Mouse (Mus musculus) hindbrain, embryonic 14.5 days (tissue): Measurements from ENCODE around the gene Emb. TPM values are rescaled to one million over a fixed set of nuclear protein-coding genes. Genes with fewer than 3 reads are reported as not detected.

Source experiments
- ATAC-seq: fragments of 200-750 bp; cut with Nextera tagmentation; 2 replicates; pipeline ENCODE4 v1.8.0; 2017; ENCODE audit warnings: moderate number of reproducible peaks, mild to moderate bottlenecking, moderate TSS enrichment, moderate library complexity; ENCODE audit not compliant: low FRiP score
- DNase-seq: peaks from one replicate; pipeline ENCODE4 v3.0.0-alpha.2; 2015; ENCODE audit warnings: low spot score
- H3K27ac ChIP-seq: fragments of 300-500 bp; sonication (generic); 2 replicates; pipeline ENCODE4 v1.5.1; 2014; ENCODE audit warnings: mild to moderate bottlenecking, moderate library complexity
- H3K27me3 ChIP-seq: fragments of 300-500 bp; sonication (generic); 2 replicates; pipeline ENCODE4 v1.6.1; 2014; ENCODE audit warnings: mild to moderate bottlenecking, low read length, mixed read lengths; ENCODE audit not compliant: control insufficient read depth, insufficient read depth
- H3K36me3 ChIP-seq: fragments of 300-500 bp; sonication (generic); replicated peaks from 2 replicates; pipeline ENCODE4 v1.6.1; 2014; ENCODE audit not compliant: control insufficient read depth, insufficient read depth
- H3K4me1 ChIP-seq: fragments of 300-500 bp; sonication (generic); replicated peaks from 2 replicates; pipeline ENCODE4 v1.6.1; 2014; ENCODE audit warnings: antibody characterized with exemption, low read length, mixed read lengths; ENCODE audit not compliant: control insufficient read depth, insufficient read depth
- H3K4me2 ChIP-seq: fragments of 300-500 bp; sonication (generic); replicated peaks from 2 replicates; pipeline ENCODE4 v1.6.1; 2014; ENCODE audit warnings: mild to moderate bottlenecking, moderate library complexity
- H3K4me3 ChIP-seq: fragments of 300-500 bp; sonication (generic); replicated peaks from 2 replicates; pipeline ENCODE4 v1.5.1; 2014; ENCODE audit warnings: mild to moderate bottlenecking, low read length
- H3K9ac ChIP-seq: fragments of 300-500 bp; sonication (generic); 2 replicates; pipeline ENCODE4 v1.6.1; 2014
- H3K9me3 ChIP-seq: fragments of 300-500 bp; sonication (generic); 2 replicates; pipeline ENCODE4 v1.6.1; 2016; ENCODE audit warnings: low read length; ENCODE audit not compliant: control insufficient read depth
- WGBS: fragments of 180-500 bp; shearing (Covaris S2); extraction: QIAGEN DNeasy Blood & Tissue Kit; methylation state at CpG from one replicate; pipeline ENCODE4 v1.1.7; 2014; 5-methylcytosine and 5-hydroxymethylcytosine counted together
- polyA plus RNA-seq: library from polyadenylated mRNA; unstranded; fragments of >200 nt; fragmentation: Nextera tagmentation; extraction: Ambion mirVana; gene quantifications from 2 replicates; pipeline ENCODE4 v1.2.1, GENCODE M21; 2014

The Emb gene
- polyA plus RNA-seq, 1 experiment from 2014 or later, result 14.9 TPM

- no peak overlapping the region for H3K27ac ChIP-seq
- H3K4me2 ChIP-seq, result no peak overlapping the region
- ATAC-seq, result no peak
- no peaks in the 10 kb centered on the region for H3K36me3 ChIP-seq
- H3K4me1 ChIP-seq, result peaks cover 10% of the 10 kb centered on the region; the same call in 1 of the 2 replicates
- no peak for DNase-seq
- H3K27me3 ChIP-seq, result no peaks in the 10 kb centered on the region
- no peak overlapping the region for H3K9ac ChIP-seq
- H3K4me3 ChIP-seq, result no peak overlapping the region
- H3K9me3 ChIP-seq, result no peaks in the 10 kb centered on the region
- WGBS, result 59% methylated on average over 7 of the region's 7 CpGs
Observed at GRCm38 (mm10) chr13:117234486-117234885, 26.1 kb downstream of the Emb start.

DNA sequence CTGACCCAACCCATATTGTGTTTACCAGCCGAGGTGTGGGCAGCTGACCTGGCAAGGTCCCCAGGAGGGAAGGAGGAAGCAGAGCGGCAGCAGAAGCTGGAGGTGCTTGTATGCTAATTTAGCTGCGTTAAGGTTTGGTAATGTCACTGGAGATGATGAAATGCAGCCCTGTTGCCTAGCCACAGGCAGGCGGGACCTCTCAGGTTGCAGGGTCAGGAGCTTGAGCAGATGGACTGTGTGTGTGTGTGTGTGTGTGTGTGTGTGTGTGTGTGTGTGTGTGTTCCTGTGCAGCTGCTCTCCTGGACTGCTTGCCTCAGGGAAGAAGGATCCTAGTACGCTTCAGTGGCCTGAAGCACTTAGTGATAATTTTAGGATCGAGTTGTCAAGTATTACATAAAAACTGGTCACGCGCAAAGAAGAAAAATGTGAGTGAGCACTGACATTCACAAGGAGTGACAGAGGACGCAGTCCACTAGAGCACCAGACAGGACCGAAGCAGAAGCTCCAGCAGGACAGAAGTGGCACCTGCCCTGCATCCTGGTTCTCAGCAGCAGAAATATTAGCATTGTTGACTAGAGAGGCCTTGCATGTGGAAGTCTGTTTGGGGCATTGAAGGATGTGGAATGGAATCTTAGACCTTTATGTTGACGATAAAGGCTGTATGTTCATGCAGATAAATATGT is 27.3 kb downstream of the Emb start:
- H3K4me2 ChIP-seq, result no peak overlapping the region; the same call in 1 of the 2 replicates

DNA sequence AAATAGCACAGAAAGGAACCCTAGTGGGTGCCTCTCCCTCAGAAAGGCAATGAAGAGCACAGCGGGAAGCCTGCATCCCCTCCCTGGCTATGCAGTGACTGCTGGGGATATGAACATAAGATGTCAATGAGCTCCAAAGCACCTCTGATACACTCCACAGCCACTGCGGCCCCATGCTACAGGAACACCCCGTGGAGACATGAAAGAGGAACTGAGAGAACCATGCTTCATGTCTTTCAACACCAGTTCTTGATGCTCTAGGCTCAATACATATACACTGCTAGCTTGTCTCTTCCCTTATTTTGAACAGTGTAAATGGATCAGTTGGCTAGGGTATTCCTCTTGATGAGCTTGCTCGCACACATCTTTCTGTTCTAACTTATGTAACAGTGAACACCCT is 28.8 kb downstream of the Emb start:
- WGBS, result 89% methylated on average over 4 of the region's 4 CpGs
- Histone ChIP-seq H3K27me3 (no peaks in the 10 kb centered on the region), H3K4me1 (peaks cover 10% of the 10 kb centered on the region; the same call in 1 of the 2 replicates), H3K27ac (no peak overlapping the region), H3K4me3 (no peak overlapping the region), H3K36me3 (no peaks in the 10 kb centered on the region), H3K9ac (no peak overlapping the region), H3K9me3 (no peaks in the 10 kb centered on the region), H3K4me2 (no peak overlapping the region)
- no peak for ATAC-seq
- DNase-seq, result no peak

More for the DNA sequence above, 27.3 kb downstream of the Emb start:
- no peak overlapping the region for H3K4me3 ChIP-seq
- H3K9ac ChIP-seq, result no peak overlapping the region
- no peaks in the 10 kb centered on the region for H3K36me3 ChIP-seq
- H3K9me3 ChIP-seq, result no peaks in the 10 kb centered on the region
- peak; percentile 75; the same call in 1 of the 2 replicates for ATAC-seq
- DNase-seq, result no peak
- H3K27ac ChIP-seq, result peak overlapping the region; percentile 32; the same call in 1 of the 2 replicates
- WGBS, result 41% methylated on average over 11 of the region's 11 CpGs
- peaks cover 10% of the 10 kb centered on the region; the same call in 1 of the 2 replicates for H3K4me1 ChIP-seq
- H3K27me3 ChIP-seq, result no peaks in the 10 kb centered on the region

GRCm38 (mm10) chr13:117242063-117242462 is 33.7 kb downstream of the Emb start:
- no peak for ATAC-seq
- no peak overlapping the region for H3K4me3 ChIP-seq
- H3K36me3 ChIP-seq, result no peaks in the 10 kb centered on the region
- no peak overlapping the region for H3K4me2 ChIP-seq
- H3K27ac ChIP-seq, result no peak overlapping the region
- 94% methylated on average over 3 of the region's 3 CpGs for WGBS
- no peaks in the 10 kb centered on the region for H3K4me1 ChIP-seq
- H3K27me3 ChIP-seq, result no peaks in the 10 kb centered on the region
- H3K9me3 ChIP-seq, result no peaks in the 10 kb centered on the region
- DNase-seq, result no peak
- no peak overlapping the region for H3K9ac ChIP-seq

DNA sequence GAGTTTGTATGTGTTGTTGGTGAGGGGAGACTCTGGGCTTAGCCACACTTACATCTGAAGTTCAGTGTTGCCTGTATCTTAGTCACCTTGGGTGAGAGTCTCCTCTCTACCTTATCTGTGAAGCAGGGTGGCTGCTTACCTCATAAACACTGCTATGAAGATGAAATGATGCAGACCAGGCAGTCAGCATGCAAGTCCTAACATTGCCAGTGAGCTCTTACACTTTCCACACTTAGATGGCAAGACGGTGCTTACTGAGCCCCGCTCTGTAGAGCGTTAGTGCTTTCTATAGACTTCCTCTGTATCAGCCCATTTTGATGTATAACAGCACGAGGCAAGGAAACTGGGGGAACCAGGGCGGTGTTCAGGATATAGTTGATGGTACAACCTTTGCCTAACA is 34.3 kb downstream of the Emb start:
- WGBS, result 89% methylated on average over 5 of the region's 5 CpGs

DNA sequence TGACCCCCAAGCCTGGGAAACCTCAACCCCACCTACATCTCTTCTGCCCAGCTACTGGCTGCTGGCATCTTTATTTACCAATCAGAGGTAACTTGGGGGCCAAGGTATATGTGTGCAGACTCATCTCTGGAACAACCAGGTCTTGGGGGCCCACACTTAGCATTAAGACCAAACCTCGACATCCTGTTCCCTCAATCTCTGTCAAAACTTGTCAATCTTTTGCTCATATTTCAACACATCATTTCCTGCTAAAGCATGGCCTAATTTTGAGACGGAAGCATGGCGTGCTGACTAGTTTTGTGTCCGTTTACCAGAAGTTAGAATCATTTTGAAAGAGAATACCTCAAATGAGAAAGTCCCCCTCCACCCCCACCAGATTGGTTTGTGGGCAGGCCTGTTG is 52.4 kb downstream of the Emb start:
- Histone ChIP-seq H3K4me3 (no peak overlapping the region), H3K4me2 (no peak overlapping the region), H3K27me3 (no peaks in the 10 kb centered on the region), H3K27ac (no peak overlapping the region), H3K36me3 (0 out of 2 replicates have a peak, but pooled peaks cover 4% of the 10 kb centered on the region), H3K9me3 (no peaks in the 10 kb centered on the region), H3K9ac (no peak overlapping the region), H3K4me1 (no peaks in the 10 kb centered on the region)
- ATAC-seq, result no peak
- 94% methylated on average over 4 of the region's 4 CpGs for WGBS
- no peak for DNase-seq

More for the DNA sequence above, 34.3 kb downstream of the Emb start:
- no peaks in the 10 kb centered on the region for H3K9me3 ChIP-seq
- no peaks in the 10 kb centered on the region for H3K36me3 ChIP-seq
- no peaks in the 10 kb centered on the region for H3K4me1 ChIP-seq
- H3K27ac ChIP-seq, result no peak overlapping the region
- H3K4me2 ChIP-seq, result no peak overlapping the region
- H3K27me3 ChIP-seq, result no peaks in the 10 kb centered on the region
- DNase-seq (no peak), ATAC-seq (no peak)
- H3K9ac ChIP-seq, result no peak overlapping the region
- H3K4me3 ChIP-seq, result no peak overlapping the region

DNA sequence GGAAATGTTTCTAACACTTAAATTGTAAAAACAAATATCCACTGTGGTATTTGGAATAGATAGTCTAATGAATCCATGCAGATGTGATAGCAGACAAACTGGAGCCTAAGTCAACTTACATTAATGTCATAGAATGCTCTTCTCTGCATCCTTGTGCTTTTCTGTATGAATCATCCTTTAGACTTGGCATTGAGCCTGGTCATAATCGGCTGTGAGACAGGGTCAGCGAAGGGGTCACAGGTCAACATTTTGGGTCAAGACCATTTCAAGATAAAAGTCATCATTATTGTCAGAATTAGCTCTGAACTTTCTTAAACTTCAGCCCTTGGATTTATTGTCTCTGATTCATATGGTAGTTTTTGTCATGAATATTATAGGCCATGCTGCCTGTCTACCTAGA is 57.8 kb downstream of the Emb start:
- 67% methylated on average over 2 of the region's 2 CpGs for WGBS
- Histone ChIP-seq H3K4me3 (no peak overlapping the region), H3K9ac (no peak overlapping the region), H3K27ac (no peak overlapping the region), H3K4me1 (no peaks in the 10 kb centered on the region), H3K36me3 (0 out of 2 replicates have a peak, but pooled peaks cover 4% of the 10 kb centered on the region), H3K27me3 (no peaks in the 10 kb centered on the region), H3K4me2 (no peak overlapping the region), H3K9me3 (no peaks in the 10 kb centered on the region)
- ATAC-seq, result no peak
- DNase-seq, result no peak

DNA sequence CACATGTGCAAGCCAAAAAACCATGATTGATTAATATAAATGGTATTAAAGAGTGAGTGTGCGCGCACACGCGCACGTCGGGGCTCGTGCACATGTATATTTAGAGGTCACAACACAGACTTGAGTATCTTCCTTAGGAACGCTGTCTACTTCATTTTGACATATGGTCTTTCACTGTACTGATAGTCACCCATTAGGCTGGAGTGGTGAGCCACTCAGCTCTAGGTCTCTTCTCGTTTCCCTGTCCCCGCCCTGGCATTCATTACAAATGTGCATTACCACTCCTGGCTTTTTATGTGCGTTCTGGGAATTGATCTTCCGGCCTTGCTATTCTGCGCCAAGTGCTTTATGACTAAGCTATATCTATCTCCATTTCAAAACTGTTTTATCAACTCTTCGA is 59.6 kb downstream of the Emb start:
- ATAC-seq (no peak), DNase-seq (no peak)
- 0 out of 2 replicates have a peak, but pooled peaks cover 4% of the 10 kb centered on the region for H3K36me3 ChIP-seq
- H3K9ac ChIP-seq, result no peak overlapping the region
- H3K4me1 ChIP-seq, result no peaks in the 10 kb centered on the region
- H3K27ac ChIP-seq, result no peak overlapping the region
- no peak overlapping the region for H3K4me2 ChIP-seq
- no peak overlapping the region for H3K4me3 ChIP-seq
- H3K9me3 ChIP-seq, result no peaks in the 10 kb centered on the region
- WGBS, result 93% methylated on average over 14 of the region's 14 CpGs
- H3K27me3 ChIP-seq, result no peaks in the 10 kb centered on the region

DNA sequence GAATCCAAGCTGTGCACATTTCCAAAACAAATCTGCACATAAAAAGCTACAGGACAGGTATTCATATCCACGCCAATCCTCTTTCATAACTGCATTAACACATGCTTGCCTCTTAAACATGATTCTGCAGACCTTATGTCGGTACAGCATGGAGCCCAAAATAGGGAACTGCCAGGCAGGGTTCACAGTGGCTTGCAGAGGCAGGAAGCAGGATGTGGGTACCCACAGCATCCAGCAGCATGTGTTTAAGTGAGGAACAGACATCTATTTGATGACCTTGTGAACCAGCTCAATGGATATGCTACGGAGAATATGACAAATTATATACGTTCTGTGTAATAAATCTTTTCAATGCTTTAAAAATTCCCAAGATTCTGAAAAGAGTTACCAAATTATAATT is 75.7 kb downstream of the Emb start:
- H3K36me3 ChIP-seq, result no peaks in the 10 kb centered on the region
- 90% methylated on average over 4 of the region's 4 CpGs for WGBS

More for the DNA sequence above, 75.7 kb downstream of the Emb start:
- no peak overlapping the region for H3K27ac ChIP-seq
- ATAC-seq (no peak), DNase-seq (no peak)
- H3K4me2 ChIP-seq, result no peak overlapping the region
- H3K9ac ChIP-seq, result no peak overlapping the region
- H3K4me3 ChIP-seq, result no peak overlapping the region
- no peaks in the 10 kb centered on the region for H3K9me3 ChIP-seq
- H3K27me3 ChIP-seq, result no peaks in the 10 kb centered on the region
- no peaks in the 10 kb centered on the region for H3K4me1 ChIP-seq
